Mouse (Mus musculus) R1 (cell line): ENCODE measurements at regions not wholly inside any gene's neighbourhood (a gene's known extent, or its start where the extent isn't known, plus 50 kb on each side); places are given as distances from the start of the nearest gene placed in this dataset.
"Not testable (repeated sequence)": the region's sequence is repeated elsewhere in the genome, so short reads cannot be mapped to it uniquely, and the experiment has no call there.

Source experiments
- DNase-seq: peaks from one replicate; pipeline ENCODE4 v3.0.0-alpha.2; 2018; ENCODE audit warnings: low read depth, low spot score

DNA sequence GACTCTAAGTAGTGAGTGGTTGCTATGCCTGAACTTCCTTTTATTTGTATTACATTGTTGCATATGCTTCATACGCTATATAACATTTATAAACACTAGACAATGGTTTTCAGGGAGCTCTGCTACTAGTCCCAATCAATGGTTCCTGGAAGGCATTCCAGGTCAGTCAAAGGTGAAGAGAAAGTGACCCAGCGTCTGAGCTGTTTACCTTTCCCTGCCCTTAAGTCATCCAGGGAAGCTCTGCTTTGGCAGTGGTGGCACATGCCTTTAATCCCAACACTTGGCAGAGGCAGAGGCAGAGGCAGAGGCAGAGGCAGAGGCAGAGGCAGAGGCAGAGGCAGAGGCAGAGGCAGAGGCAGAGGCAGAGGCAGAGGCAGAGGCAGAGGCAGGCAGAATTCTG, 76.5 kb upstream of the Mpdz start:
- DNase-seq, result not testable (repeated sequence)

- DNase-seq, result no peak
Observed at GRCm38 (mm10) chr4:81514547-81514946, 71.9 kb upstream of the Mpdz start.

GRCm38 (mm10) chr4:81512396-81512795, 69.8 kb upstream of the Mpdz start:
- no peak for DNase-seq

- no peak for DNase-seq
Observed at GRCm38 (mm10) chr4:81508776-81509175, 66.2 kb upstream of the Mpdz start.

GRCm38 (mm10) chr4:81506841-81507240, 64.2 kb upstream of the Mpdz start:
- no peak for DNase-seq

- DNase-seq, result no peak
Observed at GRCm38 (mm10) chr4:81506306-81506705, 63.7 kb upstream of the Mpdz start.

- no peak for DNase-seq
Observed at GRCm38 (mm10) chr4:81505096-81505495, 62.5 kb upstream of the Mpdz start.

DNA sequence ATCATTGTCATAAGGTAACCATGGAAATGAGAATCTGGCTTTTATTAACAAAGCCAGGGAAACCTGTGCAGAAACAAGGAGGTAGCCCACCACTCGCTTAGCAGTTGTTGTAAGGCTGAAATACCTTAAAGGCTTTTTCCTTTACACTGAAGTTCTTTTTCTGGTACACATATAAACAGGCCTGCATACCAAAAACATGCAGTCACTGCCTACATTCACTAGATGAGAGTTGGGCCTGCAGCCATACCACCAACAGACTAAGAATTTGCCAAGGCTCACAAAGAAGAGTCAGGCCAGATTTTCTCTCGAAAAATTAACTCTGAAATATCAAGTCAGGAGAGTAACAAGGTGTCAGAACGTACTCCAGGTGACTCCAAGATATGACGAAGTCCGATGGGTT, 61.3 kb upstream of the Mpdz start:
- no peak for DNase-seq

- no peak for DNase-seq
Observed at GRCm38 (mm10) chr4:81501802-81502201, 59.2 kb upstream of the Mpdz start.

GRCm38 (mm10) chr4:81498133-81498532, 55.5 kb upstream of the Mpdz start:
- no peak for DNase-seq

DNA sequence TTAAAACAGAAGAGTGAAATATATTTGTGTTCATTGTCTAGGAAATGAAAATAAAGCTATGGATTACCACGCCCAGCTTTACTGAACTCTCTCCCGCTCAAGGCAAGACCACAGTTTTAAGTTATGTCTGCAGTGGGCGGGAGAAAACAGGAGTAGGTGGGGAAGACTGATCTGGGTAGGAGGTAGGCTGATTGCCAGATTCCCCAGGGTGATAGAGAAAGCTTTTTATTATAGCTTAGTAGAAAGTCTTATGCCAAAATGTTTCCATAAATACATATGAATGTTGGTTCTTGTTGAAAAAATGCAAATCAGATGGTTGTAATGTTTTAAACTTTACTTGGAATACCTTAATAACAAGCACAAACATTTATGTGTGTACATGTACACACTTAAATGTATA, 50.2 kb upstream of the Mpdz start:
- no peak for DNase-seq
